Mouse (Mus musculus) heart, embryonic 14.5 days (tissue): ENCODE results near the gene Ctf2. TPM values are rescaled to one million over a fixed set of nuclear protein-coding genes. Genes with fewer than 3 reads are reported as not detected.

Experiments
- ATAC-seq: fragments of 200-750 bp; cut with Nextera tagmentation; 2 replicates; pipeline ENCODE4 v1.8.0; 2017; ENCODE audit warnings: low read depth, moderate TSS enrichment; ENCODE audit not compliant: insufficient number of reproducible peaks, insufficient read depth, low FRiP score
- H3K27ac ChIP-seq, 2 experiments: fragments of 200-500 bp in 1 of 2; fragments of 300-500 bp in 1 of 2; sonication (generic) in 1 of 2; replicated peaks in 1 of 2; 2 replicates each; pipeline ENCODE4 v1.5.1; 2012 to 2014; ENCODE audit warnings: low read depth in 2 of 2, low read length in 2 of 2, control low read depth in 1 of 2, mild to moderate bottlenecking in 1 of 2, mixed read lengths in 1 of 2; ENCODE audit not compliant: control insufficient read depth in 1 of 2, insufficient read depth in 1 of 2
- H3K27me3 ChIP-seq: fragments of 300-500 bp; sonication (generic); 2 replicates; pipeline ENCODE4 v1.6.1; 2014; ENCODE audit warnings: mild to moderate bottlenecking, low read length, control low read depth; ENCODE audit not compliant: control insufficient read depth, insufficient read depth
- H3K36me3 ChIP-seq: fragments of 300-500 bp; sonication (generic); 2 replicates; pipeline ENCODE4 v1.6.1; 2014; ENCODE audit warnings: mild to moderate bottlenecking, control low read depth, low read length, mixed read lengths; ENCODE audit not compliant: control insufficient read depth, insufficient read depth
- H3K4me1 ChIP-seq, 2 experiments: fragments of 200-500 bp in 1 of 2; fragments of 300-500 bp in 1 of 2; sonication (generic) in 1 of 2; 2 replicates each; pipeline ENCODE4 v1.6.1; 2012 to 2014; ENCODE audit warnings: low read length in 2 of 2, control low read depth in 1 of 2, mixed read lengths in 1 of 2; ENCODE audit not compliant: control insufficient read depth in 2 of 2, insufficient read depth in 2 of 2
- H3K4me2 ChIP-seq: fragments of 300-500 bp; sonication (generic); 2 replicates; pipeline ENCODE4 v1.6.1; 2014; ENCODE audit warnings: mild to moderate bottlenecking, low read length
- H3K4me3 ChIP-seq, 2 experiments: fragments of 200-500 bp in 1 of 2; fragments of 300-500 bp in 1 of 2; sonication (generic) in 1 of 2; 2 replicates each; pipeline ENCODE4 v1.5.1; 2012 to 2014; ENCODE audit warnings: low read length in 2 of 2, mild to moderate bottlenecking in 2 of 2, control low read depth in 1 of 2, low read depth in 1 of 2, moderate library complexity in 1 of 2; ENCODE audit not compliant: control insufficient read depth in 1 of 2, insufficient read depth in 1 of 2
- H3K9ac ChIP-seq: fragments of 300-500 bp; sonication (generic); 2 replicates; pipeline ENCODE4 v1.6.1; 2014; ENCODE audit warnings: mild to moderate bottlenecking, low read length
- H3K9me3 ChIP-seq: fragments of 300-500 bp; sonication (generic); 2 replicates; pipeline ENCODE4 v1.6.1; 2016; ENCODE audit warnings: low read length, control low read depth; ENCODE audit not compliant: control insufficient read depth
- whole genome bisulfite sequencing: fragments of 180-500 bp; shearing (Covaris S2); extraction: QIAGEN DNeasy Blood & Tissue Kit; methylation state at CpG from one replicate; pipeline ENCODE4 v1.1.7; 2014; 5-methylcytosine and 5-hydroxymethylcytosine counted together
- polyA plus RNA-seq: library from polyadenylated mRNA; unstranded; fragments of >200 nt; fragmentation: Nextera tagmentation; extraction: Ambion mirVana; gene quantifications from 2 replicates; pipeline ENCODE4 v1.2.1, GENCODE M21; 2014

Ctf2 gene
- polyA plus RNA-seq, 1 experiment from 2014 or later: not detected

GRCm38 (mm10) chr7:127753741-127754140 lies 21.8 kb upstream of the Ctf2 start:
- H3K9me3 ChIP-seq: no peaks in the 10 kb centered on the region
- H3K4me1 ChIP-seq: no peaks in the 10 kb centered on the region
- peaks cover 88% of the 10 kb centered on the region for H3K36me3 ChIP-seq
- ATAC-seq: no peak
- no peak overlapping the region for H3K9ac ChIP-seq
- H3K27me3 ChIP-seq: no peaks in the 10 kb centered on the region; the same call in 1 of the 2 replicates
- WGBS: 86% methylated on average over 7 of the region's 7 CpGs
- no peak overlapping the region for H3K4me2 ChIP-seq
- no peak overlapping the region for H3K27ac ChIP-seq
- H3K4me3 ChIP-seq: no peak overlapping the region

GRCm38 (mm10) chr7:127753158-127753557 lies 21.2 kb upstream of the Ctf2 start:
- WGBS: 75% methylated on average over 5 of the region's 5 CpGs
- Histone ChIP-seq H3K9ac (no peak overlapping the region), H3K4me2 (no peak overlapping the region), H3K9me3 (no peaks in the 10 kb centered on the region), H3K4me1 (no peaks in the 10 kb centered on the region), H3K36me3 (peaks cover 88% of the 10 kb centered on the region), H3K4me3 (no peak overlapping the region), H3K27me3 (no peaks in the 10 kb centered on the region), H3K27ac (no peak overlapping the region)
- no peak for ATAC-seq

- 96% methylated on average over 27 of the region's 27 CpGs for WGBS
These were observed 20.1 kb upstream of the Ctf2 start for GRCm38 (mm10) chr7:127752069-127752468.

DNA sequence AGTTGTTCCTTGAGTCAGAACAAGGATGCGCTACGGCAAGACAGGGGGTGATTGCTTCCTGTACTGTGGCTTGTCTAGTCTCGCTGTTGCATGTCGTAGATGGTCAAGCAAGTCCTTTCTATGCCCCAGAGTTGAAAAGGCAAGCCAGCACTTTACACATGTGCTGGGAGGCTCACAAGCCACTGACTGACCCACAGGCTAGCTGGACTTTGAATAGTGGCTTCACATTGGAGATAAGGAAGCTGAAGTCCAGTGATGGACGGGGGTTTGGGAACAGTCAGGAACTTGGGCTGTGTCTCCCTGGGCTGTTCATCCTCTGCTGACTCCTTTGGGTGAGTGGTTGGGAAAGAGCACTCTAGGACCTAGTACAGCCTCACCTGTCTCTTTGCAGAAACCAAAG lies 19.7 kb upstream of the Ctf2 start:
- no peak overlapping the region for H3K4me3 ChIP-seq
- no peak for ATAC-seq
- WGBS: 87% methylated on average over 5 of the region's 5 CpGs
- no peak overlapping the region for H3K4me2 ChIP-seq
- H3K27me3 ChIP-seq: no peaks in the 10 kb centered on the region
- H3K4me1 ChIP-seq: peaks cover 2 to 7% of the 10 kb centered on the region in 2 experiments; a peak in 3 of 4 replicates
- H3K36me3 ChIP-seq: peaks cover 76% of the 10 kb centered on the region
- H3K9ac ChIP-seq: no peak overlapping the region
- no peaks in the 10 kb centered on the region for H3K9me3 ChIP-seq
- no peak overlapping the region for H3K27ac ChIP-seq

More at GRCm38 (mm10) chr7:127752069-127752468, 20.1 kb upstream of the Ctf2 start:
- Histone ChIP-seq H3K27ac (no peak overlapping the region), H3K9ac (no peak overlapping the region), H3K4me1 (peaks cover 2 to 6% of the 10 kb centered on the region in 2 experiments; a peak in 3 of 4 replicates), H3K27me3 (no peaks in the 10 kb centered on the region), H3K4me2 (no peak overlapping the region), H3K4me3 (no peak overlapping the region), H3K36me3 (peaks cover 80% of the 10 kb centered on the region), H3K9me3 (no peaks in the 10 kb centered on the region)
- ATAC-seq: no peak

DNA sequence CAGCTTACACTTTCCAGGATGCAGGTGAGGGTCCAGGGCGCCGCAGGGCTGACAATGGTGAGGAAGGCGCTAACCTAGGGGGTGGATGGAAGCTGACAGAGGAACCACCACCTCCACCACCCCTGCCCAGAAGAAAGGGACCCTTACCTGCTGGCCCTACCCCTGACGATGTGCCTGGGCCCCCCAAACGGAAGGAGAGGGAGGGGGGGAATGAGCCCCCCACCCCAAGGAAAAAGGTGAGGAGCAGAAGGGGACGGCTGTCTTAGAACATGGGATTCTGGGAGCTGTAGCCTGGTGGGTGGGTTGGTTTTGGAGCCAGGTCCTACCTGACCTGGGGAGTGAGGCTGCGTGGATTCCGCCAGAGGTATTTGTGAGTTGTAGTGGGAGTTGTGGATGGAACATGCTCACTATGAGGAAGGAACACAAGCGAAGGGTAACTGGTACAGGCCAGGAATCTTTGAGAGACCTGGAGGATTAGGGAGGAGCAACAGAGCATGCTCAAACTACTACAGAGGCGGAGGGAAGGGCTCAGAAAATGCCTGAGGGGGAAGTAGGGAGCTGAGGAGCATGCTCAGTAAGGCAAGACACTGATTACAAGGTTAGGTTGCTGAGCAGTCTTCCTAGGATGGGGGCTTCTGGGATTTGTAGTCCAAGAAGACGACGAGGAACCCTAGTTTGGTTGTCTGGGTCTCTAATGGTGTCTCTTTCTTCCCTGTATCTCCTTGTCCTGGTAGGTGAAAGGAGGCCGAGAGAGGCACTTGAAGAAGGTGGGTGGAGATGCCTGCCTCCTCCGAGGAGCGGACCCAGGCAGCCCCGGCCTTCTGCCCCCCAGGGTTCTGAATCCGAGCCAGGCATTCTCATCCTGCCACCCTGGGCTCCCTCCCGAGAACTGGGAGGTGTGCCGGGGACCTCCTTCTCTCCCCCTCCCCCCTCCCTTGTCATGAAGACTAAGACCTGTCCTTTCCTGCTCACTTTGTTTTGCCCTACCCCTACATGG lies 18.5 kb upstream of the Ctf2 start:
- no peaks in the 10 kb centered on the region for H3K9me3 ChIP-seq
- no peak overlapping the region for H3K4me2 ChIP-seq
- no peak overlapping the region for H3K27ac ChIP-seq
- H3K9ac ChIP-seq: no peak overlapping the region
- no peak for ATAC-seq
- no peaks in the 10 kb centered on the region for H3K27me3 ChIP-seq
- WGBS: 91% methylated on average over 19 of the region's 19 CpGs
- H3K36me3 ChIP-seq: peaks cover 72% of the 10 kb centered on the region
- peaks cover 2 to 7% of the 10 kb centered on the region in 2 experiments; a peak in 3 of 4 replicates for H3K4me1 ChIP-seq
- no peak overlapping the region for H3K4me3 ChIP-seq

- Histone ChIP-seq H3K9me3 (no peaks in the 10 kb centered on the region), H3K36me3 (peaks cover 50% of the 10 kb centered on the region), H3K27ac (no peak overlapping the region), H3K4me1 (peaks cover 6 to 13% of the 10 kb centered on the region in 2 experiments), H3K27me3 (no peaks in the 10 kb centered on the region), H3K9ac (no peak overlapping the region), H3K4me3 (no peak overlapping the region), H3K4me2 (no peak overlapping the region)
- whole genome bisulfite sequencing: 92% methylated on average over 28 of the region's 28 CpGs
- no peak for ATAC-seq
These were observed 16.2 kb upstream of the Ctf2 start for GRCm38 (mm10) chr7:127748235-127748560.

DNA sequence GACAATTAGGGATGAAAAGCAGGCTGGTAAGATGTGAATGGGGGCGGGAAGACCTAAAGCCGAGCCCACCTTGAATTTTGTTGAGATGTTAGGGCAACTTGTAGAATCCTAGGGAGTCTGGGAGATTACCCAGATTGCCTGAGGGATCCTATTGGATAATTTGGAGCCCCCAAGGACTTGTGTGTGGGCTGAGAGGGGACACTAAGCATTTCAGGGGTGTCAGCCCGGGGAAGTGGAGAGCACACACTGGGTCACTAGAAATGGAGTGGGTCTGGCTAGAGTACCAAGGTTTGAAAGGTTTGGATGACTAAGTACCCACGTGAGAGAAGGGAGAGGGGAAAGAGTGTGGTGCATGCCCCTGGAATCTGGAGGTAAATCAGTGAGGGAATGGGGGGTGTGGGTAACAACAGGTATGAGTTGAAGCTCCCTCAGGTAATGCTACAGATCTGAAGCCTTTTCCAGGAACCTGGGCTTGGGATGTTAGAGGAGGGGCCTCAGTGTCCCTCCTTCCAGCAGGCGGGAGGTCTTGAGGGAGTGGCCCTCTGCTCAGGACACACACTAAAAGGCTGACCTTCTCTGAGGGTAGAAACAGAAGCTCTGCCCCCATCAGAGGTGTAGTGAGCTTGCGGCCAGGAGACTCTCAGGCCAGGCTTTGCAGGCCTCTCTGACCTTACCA lies 15.7 kb upstream of the Ctf2 start:
- H3K9me3 ChIP-seq: no peaks in the 10 kb centered on the region
- no peaks in the 10 kb centered on the region for H3K27me3 ChIP-seq
- H3K4me3 ChIP-seq: peak overlapping the region; percentile 73 to 78
- peaks cover 6 to 13% of the 10 kb centered on the region in 2 experiments for H3K4me1 ChIP-seq
- 0 out of 4 replicates have a peak overlapping the region, but pooled peaks of 1 of the 2 experiments have one; percentile 83 for H3K27ac ChIP-seq
- H3K9ac ChIP-seq: peak overlapping the region; percentile 85
- ATAC-seq: no peak
- peaks cover 45% of the 10 kb centered on the region for H3K36me3 ChIP-seq
- peak overlapping the region; percentile 96 for H3K4me2 ChIP-seq
- WGBS: 62% methylated on average over 6 of the region's 6 CpGs
